Mouse (Mus musculus) gonadal fat pad, adult 2 months (tissue): Measurements from ENCODE around the gene Gm4131. TPM values are rescaled to one million over a fixed set of nuclear protein-coding genes. Genes with fewer than 3 reads are reported as not detected.

Experiments used
- DNase-seq: peaks from one replicate; pipeline ENCODE4 v3.0.0-alpha.2; 2012; ENCODE audit warnings: low read depth
- polyA plus RNA-seq: library from polyadenylated mRNA; depleted of rRNA; stranded (reverse); fragments of >200 nt; gene quantifications from 2 replicates; pipeline ENCODE4 v1.2.3, GENCODE M21; 2012

Gm4131 gene
- polyA plus RNA-seq, 1 experiment = not detected

- DNase-seq = no peak
Observed at GRCm38 (mm10) chr14:62457420-62458181, 109.1 kb downstream of the Gm4131 start.

- no peak for DNase-seq
Observed at GRCm38 (mm10) chr14:62456239-62456747, 110.4 kb downstream of the Gm4131 start, which contains the start of gene Gucy1b2. Gene Gucy1b2 (minus strand): TSS chr14:62456289.

- no peak for DNase-seq
Observed at GRCm38 (mm10) chr14:62455570-62455879, 111.2 kb downstream of the Gm4131 start.

- no peak for DNase-seq
Observed at GRCm38 (mm10) chr14:62454760-62455569, 111.8 kb downstream of the Gm4131 start.

- no peak for DNase-seq
Observed at GRCm38 (mm10) chr14:62454136-62454535, 112.6 kb downstream of the Gm4131 start.

GRCm38 (mm10) chr14:62453276-62453675, 113.4 kb downstream of the Gm4131 start:
- DNase-seq = no peak

GRCm38 (mm10) chr14:62450706-62451105, 116.0 kb downstream of the Gm4131 start:
- DNase-seq = no peak

GRCm38 (mm10) chr14:62447214-62447548, 119.5 kb downstream of the Gm4131 start:
- DNase-seq = no peak

GRCm38 (mm10) chr14:62446385-62447213, 120.1 kb downstream of the Gm4131 start:
- DNase-seq = no peak

GRCm38 (mm10) chr14:62443840-62444430, 122.8 kb downstream of the Gm4131 start:
- no peak for DNase-seq

- no peak for DNase-seq
Observed at GRCm38 (mm10) chr14:62442971-62443370, 123.8 kb downstream of the Gm4131 start.

- DNase-seq = no peak
Observed at GRCm38 (mm10) chr14:62440036-62440435, 126.7 kb downstream of the Gm4131 start.

GRCm38 (mm10) chr14:62438236-62438635, 128.5 kb downstream of the Gm4131 start:
- DNase-seq = no peak

GRCm38 (mm10) chr14:62437806-62438205, 128.9 kb downstream of the Gm4131 start:
- DNase-seq = no peak

GRCm38 (mm10) chr14:62425277-62425691, 141.4 kb downstream of the Gm4131 start:
- DNase-seq = no peak

GRCm38 (mm10) chr14:62422265-62422664, 144.5 kb downstream of the Gm4131 start:
- DNase-seq = no peak

GRCm38 (mm10) chr14:62417501-62417900, 149.2 kb downstream of the Gm4131 start:
- no peak for DNase-seq

GRCm38 (mm10) chr14:62416742-62417134, 150.0 kb downstream of the Gm4131 start:
- DNase-seq = no peak

- no peak for DNase-seq
Observed at GRCm38 (mm10) chr14:62416007-62416741, 150.5 kb downstream of the Gm4131 start.
